Mouse (Mus musculus): ENCODE measurements around the gene Cops7b. TPM values are rescaled to one million over a fixed set of nuclear protein-coding genes. Genes with fewer than 3 reads are reported as not detected.
"Not testable (repeated sequence)": the region's sequence is repeated elsewhere in the genome, so short reads cannot be mapped to it uniquely, and the experiment has no call there.

The Cops7b gene
- 10.0 and 15.0 TPM in 2 replicates for total RNA-seq (2017)

DNA sequence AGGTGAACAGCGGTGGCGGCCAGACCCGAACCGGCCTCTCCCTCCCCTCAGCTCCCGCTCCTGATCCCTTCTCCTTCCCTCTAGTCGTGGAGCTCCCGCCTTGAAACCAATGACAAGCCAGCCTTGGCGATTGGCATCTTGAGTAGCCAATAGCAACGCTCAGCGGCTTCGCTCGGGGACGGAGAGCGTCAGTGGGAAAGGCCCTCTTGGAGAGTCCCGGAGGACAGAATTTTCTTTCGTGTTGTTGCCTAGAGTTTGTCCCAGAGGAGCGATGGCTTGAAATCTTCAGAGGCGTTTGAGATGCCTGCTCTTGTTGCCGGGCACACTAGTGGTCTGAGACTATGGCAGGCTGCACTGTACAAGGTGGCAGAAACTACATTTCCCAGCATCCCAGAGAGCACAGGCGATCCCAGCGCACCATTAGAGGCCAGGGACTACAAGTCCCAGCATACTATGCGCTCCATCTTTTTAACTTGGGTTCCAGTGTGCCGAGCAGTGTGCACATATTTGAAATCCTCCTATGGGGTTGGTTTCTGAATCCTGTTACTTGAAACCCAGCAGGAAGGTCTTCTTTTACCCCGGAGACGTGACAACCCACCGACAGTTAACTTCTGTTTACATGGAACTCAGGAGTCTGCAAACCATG, at the start of gene Cops7b, which contains the start of gene Pde6d:
TSS of gene Cops7b (plus strand) at position 454 of the 646 bp plus-strand sequence.
TSS of gene Pde6d (minus strand) at position 179 of the 646 bp plus-strand sequence.
- ATAC-seq (replicated peaks in 1 of 2; ENCODE audit: insufficient read depth in 1 of 2, low FRiP score in 2 of 2, low TSS enrichment in 1 of 2, low read depth in 1 of 2, poor library complexity in 2 of 2, severe bottlenecking in 2 of 2): peak; percentile 96 to 97

DNA sequence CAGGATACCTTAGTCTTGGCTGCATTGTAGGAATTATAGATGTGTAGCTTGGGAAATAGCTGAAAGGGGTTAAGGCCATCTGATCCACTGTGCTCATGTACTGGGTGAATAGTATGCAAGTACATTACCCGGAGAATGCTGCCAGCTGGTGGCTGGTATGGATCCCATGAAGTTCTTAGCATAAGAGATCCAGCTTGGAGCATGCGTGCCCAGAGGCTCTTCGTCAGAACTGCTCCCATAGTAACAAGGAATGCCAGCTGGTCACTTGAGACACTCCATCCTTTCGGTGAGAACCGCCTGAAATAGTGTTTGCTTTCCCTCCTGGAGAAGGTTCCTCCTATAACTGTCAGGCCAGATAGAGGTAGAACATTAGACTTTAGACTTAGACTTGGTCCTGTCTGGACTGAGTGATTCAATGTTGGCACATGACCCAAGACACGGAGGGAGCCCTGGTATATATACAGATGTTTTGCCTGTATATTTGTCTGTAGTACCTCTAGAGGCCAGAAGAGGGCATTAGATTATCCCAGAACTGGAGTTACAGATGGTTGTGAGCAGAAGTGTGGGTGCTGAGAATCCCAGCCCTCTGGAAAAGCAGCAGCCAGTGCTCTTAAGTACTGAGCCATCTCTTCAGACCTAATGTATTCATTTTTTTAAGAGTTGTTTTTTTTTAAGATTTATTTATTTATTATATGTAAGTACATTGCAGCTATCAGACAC, 49.1 kb upstream of the Cops7b start:
- ATAC-seq (replicated peaks in 1 of 2; ENCODE audit: insufficient read depth in 1 of 2, low FRiP score in 2 of 2, low TSS enrichment in 1 of 2, low read depth in 1 of 2, poor library complexity in 2 of 2, severe bottlenecking in 2 of 2): no peak

DNA sequence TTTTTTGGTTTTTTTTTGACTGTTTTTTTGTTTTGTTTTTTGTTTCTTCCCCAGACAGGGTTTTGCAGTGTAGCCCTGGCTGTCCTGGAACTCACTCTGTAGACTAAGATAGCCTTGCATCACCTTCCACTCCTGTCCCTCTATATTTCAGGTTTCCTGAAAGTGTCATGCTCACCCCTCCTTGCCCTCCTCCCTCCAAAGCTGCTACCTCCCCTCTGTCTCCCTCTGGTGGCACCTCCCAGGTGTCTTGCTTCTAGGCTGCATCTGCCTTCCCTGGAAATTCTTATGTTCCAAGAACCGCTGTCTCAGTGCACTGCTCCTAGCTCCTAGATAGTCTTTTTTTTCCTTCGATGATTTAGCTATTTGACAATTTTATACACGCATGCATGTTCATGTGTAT, 44.3 kb upstream of the Cops7b start:
- peak; percentile 22 to 44; a peak in 1 of 4 replicates for ATAC-seq (replicated peaks in 1 of 2; ENCODE audit: insufficient read depth in 1 of 2, low FRiP score in 2 of 2, low TSS enrichment in 1 of 2, low read depth in 1 of 2, poor library complexity in 2 of 2, severe bottlenecking in 2 of 2)

DNA sequence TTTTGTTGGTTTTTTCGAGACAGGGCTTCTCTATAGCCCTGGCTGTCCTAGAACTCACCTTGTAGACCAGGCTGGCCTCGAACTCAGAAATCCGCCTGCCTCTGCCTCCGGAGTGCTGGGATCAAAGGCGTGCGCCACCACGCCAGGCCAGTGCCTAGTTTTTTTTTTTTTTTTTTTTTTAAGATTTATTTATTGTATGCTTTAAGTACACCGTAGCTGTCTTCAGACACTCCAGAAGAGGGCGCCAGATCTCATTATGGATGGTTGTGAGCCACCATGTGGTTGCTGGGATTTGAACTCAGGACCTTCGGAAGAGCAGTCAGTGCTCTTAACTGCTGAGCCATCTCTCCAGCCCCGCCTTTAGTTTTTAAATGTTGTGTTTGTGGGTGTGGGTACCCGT, 43.1 kb upstream of the Cops7b start:
- not testable (repeated sequence) for ATAC-seq (replicated peaks in 1 of 2; ENCODE audit: insufficient read depth in 1 of 2, low FRiP score in 2 of 2, low TSS enrichment in 1 of 2, low read depth in 1 of 2, poor library complexity in 2 of 2, severe bottlenecking in 2 of 2)

DNA sequence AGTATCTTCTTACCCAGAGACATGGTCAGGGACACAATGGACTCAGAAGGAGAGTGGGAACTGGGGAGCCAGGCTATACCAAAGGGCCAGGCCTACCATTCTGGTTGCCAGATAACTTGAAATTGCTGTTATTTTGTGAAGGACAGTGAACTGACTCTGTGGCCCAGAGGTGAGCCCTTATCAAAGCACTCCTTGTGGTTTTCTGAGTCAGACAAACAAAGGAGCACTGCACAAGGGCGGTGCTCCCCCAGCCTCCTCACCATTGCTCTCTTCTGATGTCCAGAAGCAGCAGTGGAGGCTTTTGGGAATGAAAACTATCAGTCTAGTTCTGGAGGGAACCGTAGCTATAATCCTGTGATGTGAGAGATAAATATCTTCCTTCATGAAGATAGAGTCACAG, 40.1 kb upstream of the Cops7b start:
- no peak for ATAC-seq (replicated peaks in 1 of 2; ENCODE audit: insufficient read depth in 1 of 2, low FRiP score in 2 of 2, low TSS enrichment in 1 of 2, low read depth in 1 of 2, poor library complexity in 2 of 2, severe bottlenecking in 2 of 2)

DNA sequence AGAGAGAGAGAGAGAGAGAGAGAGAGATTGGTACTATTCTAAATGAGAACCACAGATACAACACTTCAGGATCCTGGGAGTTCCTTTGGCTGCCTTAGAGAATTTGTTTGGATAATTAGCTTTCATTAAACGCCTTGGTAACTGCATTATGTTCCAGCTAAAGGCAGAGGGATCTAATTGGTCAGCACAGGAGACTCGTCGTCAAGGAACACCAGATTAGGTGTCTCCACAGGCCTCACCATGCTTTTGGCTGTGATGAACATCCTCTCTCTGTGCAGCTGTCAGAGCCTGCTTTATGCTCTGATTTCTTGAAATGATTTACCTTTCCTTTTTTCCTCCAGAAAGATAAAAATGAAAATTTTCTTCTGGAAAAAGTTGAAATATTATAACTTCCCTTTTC, 35.9 kb upstream of the Cops7b start:
- no peak for ATAC-seq (replicated peaks in 1 of 2; ENCODE audit: insufficient read depth in 1 of 2, low FRiP score in 2 of 2, low TSS enrichment in 1 of 2, low read depth in 1 of 2, poor library complexity in 2 of 2, severe bottlenecking in 2 of 2)

DNA sequence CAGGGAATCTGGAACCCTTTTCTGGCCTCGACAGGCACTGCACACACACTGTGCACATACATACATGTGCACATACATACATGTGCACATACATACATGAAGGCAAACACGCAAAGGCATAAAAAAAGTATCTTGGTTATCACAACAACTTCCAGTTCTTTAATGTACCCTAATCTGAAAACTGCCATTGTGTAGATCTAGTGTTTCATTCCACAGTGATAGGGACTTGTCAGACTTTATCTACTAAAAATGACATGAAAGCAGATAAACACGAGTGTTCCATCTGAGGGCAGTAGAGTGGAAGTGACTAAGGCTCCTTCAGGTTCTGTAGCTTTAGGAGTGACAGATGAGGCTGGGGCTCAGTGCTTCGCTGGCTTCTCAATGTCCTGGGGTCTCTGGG, 31.4 kb upstream of the Cops7b start:
- ATAC-seq (replicated peaks in 1 of 2; ENCODE audit: insufficient read depth in 1 of 2, low FRiP score in 2 of 2, low TSS enrichment in 1 of 2, low read depth in 1 of 2, poor library complexity in 2 of 2, severe bottlenecking in 2 of 2): no peak

DNA sequence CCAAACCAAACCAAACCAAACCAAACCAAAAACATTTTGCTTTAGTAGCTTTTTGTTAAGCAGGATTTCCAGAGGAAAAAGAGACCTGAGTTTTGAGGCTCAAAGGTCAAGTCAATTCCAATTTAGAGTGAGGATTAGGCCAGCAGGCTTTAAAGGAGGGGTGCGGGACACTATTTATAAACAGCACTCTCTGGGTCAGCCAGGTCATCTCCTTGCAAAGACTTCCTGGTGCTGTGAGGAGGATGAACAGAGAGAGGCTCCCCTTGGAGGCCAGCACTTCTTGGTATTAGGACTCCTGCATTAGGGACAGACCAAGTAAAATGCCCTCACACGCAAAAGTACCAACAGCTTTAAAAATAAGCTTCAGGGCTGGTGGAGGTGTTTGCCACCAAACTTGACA, 30.8 kb upstream of the Cops7b start:
- no peak for ATAC-seq (replicated peaks in 1 of 2; ENCODE audit: insufficient read depth in 1 of 2, low FRiP score in 2 of 2, low TSS enrichment in 1 of 2, low read depth in 1 of 2, poor library complexity in 2 of 2, severe bottlenecking in 2 of 2)

DNA sequence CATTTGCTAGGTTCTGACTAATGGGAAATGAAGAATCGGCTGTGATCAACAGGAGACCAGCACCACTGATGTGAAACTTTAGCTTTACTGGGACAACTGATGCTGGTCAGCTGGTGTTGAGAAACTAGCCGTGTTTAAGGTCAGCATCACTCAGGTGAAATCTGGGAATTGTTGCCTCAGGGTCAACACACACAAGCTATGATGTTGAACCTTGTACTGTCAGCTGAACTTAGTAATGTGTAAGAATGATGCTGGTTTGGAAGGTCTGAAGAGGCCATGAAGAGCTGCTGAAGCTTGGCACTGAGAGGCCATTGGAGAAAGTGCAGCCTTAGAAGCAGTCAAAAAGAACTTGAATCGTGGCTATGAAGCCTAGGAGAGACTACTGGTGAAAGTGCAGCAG, 27.0 kb upstream of the Cops7b start:
- ATAC-seq (replicated peaks in 1 of 2; ENCODE audit: insufficient read depth in 1 of 2, low FRiP score in 2 of 2, low TSS enrichment in 1 of 2, low read depth in 1 of 2, poor library complexity in 2 of 2, severe bottlenecking in 2 of 2): no peak

DNA sequence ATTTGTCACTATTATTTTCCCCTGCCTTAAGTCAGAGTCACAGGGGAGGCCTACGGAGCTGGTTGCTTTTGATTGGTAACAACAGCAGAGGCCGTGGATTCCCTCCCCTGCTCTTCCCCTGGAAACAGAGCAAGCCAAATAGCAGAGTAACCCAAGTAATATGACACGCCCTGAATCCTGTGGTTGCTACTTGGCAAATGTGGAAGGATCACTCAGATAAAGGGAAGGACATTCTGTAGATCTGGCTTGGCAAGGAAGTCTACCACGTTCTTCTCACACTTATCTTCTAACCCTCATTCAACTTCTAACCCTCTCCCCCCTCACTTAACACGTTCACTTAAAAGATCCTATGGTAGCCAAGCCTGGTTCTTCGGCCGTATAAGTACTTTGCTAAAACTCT, 24.8 kb upstream of the Cops7b start:
- ATAC-seq (replicated peaks in 1 of 2; ENCODE audit: insufficient read depth in 1 of 2, low FRiP score in 2 of 2, low TSS enrichment in 1 of 2, low read depth in 1 of 2, poor library complexity in 2 of 2, severe bottlenecking in 2 of 2): peak in 1 of 2 experiments; percentile 29; a peak in 2 of 4 replicates

DNA sequence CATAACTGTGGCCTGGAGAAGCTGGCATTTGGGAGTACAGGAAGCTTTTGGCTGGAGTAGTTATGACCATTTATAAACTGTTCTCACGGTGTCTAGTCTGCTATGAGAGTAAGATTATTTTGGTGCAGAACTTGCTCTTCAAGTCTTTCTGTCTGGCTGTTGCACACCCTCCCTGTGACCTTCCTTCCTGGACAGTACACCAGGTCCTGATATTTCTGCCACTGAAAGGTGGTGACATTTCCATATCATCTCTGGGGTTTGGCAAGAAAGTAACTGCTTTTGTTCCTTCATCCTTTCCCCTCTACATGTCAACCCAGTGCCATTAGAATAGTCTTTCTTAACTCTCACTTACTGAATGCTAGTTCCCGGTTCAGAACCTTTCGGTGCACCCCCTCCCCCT, 23.5 kb upstream of the Cops7b start:
- ATAC-seq (replicated peaks in 1 of 2; ENCODE audit: insufficient read depth in 1 of 2, low FRiP score in 2 of 2, low TSS enrichment in 1 of 2, low read depth in 1 of 2, poor library complexity in 2 of 2, severe bottlenecking in 2 of 2): no peak

DNA sequence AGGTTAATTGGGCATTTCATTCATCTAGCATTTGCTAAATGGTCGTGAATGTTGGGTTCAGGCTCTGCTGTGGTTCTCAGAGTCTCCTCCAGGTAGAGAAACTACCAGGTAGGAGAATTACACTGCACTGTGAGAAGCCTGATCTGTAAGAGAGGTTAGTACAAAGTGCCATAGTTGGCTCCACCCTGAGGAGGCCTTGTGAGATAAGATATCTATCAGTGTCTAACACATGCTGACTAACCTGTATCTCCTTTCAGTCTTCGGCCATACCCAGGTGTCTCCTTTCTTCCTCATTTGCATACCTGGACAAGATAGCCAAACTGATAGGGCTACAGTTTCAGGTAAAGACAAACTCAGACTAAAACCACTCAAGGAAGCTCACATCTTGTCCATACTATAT, 20.0 kb upstream of the Cops7b start:
- no peak for ATAC-seq (replicated peaks in 1 of 2; ENCODE audit: insufficient read depth in 1 of 2, low FRiP score in 2 of 2, low TSS enrichment in 1 of 2, low read depth in 1 of 2, poor library complexity in 2 of 2, severe bottlenecking in 2 of 2)

DNA sequence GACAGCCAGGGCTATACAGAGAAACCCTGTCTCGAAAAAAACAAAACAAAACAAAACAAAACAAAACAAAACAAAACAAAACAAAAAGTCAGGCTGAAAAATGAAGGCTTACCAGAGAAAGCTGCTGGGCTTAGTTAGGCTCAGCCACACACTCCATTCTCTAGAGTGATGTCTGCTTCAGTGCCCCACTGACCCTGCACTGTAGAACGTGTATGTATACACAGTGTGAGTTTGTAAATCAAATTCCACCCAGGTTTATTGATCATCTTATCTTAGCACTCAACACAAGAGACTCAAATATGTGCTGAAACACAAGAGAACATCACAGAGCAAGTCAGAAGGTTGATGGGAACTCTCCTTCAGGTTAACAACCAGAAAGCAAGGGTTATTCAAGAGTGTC, 14.3 kb upstream of the Cops7b start:
- ATAC-seq (replicated peaks in 1 of 2; ENCODE audit: insufficient read depth in 1 of 2, low FRiP score in 2 of 2, low TSS enrichment in 1 of 2, low read depth in 1 of 2, poor library complexity in 2 of 2, severe bottlenecking in 2 of 2): no peak

DNA sequence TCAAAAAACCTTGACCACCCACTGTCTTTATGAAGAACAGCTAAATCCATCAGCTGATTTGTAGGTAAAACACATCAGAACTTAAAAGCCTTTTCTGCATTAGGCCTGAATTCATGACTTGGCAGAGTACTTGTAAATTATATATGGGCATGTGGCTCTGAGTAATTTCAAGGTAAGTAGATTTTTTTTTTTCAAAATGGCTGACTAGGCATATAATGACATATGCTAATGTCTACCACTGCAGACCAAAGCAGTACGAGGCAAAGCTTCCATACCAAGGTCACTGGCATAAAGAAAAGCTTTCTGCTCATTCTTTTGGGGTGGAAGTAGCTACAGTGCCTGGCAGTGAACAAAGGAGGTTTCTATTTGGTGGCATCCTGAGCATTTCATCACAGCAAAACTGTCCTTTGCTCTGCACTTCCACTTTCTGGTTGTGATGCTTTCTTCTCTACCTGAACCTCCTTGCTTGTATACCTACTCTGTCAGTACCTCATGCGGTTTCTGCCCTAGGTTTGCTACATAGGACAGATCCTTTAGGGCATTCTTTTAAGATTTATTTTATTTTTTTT, 13.3 kb upstream of the Cops7b start:
- no peak for ATAC-seq (replicated peaks in 1 of 2; ENCODE audit: insufficient read depth in 1 of 2, low FRiP score in 2 of 2, low TSS enrichment in 1 of 2, low read depth in 1 of 2, poor library complexity in 2 of 2, severe bottlenecking in 2 of 2)

DNA sequence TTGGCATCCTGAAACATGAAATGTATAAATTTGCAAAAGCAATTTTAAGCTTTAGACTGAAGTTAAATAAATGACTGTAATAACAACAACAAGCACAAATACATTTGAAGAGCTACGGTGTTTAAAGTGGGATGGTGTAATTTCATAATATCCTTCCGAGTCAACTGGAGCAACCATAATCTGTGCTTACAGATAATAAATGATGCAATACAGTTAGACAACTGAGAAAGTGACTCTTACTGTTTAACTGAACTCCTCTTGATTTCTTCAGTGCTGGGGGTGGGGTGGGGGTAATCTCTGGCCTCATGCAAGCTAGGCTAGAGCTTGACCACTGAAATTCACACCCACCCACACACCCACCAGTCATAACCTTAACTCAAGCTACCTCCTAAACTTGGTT, 11.3 kb upstream of the Cops7b start:
- no peak; a peak in 1 of 4 replicates for ATAC-seq (replicated peaks in 1 of 2; ENCODE audit: insufficient read depth in 1 of 2, low FRiP score in 2 of 2, low TSS enrichment in 1 of 2, low read depth in 1 of 2, poor library complexity in 2 of 2, severe bottlenecking in 2 of 2)

DNA sequence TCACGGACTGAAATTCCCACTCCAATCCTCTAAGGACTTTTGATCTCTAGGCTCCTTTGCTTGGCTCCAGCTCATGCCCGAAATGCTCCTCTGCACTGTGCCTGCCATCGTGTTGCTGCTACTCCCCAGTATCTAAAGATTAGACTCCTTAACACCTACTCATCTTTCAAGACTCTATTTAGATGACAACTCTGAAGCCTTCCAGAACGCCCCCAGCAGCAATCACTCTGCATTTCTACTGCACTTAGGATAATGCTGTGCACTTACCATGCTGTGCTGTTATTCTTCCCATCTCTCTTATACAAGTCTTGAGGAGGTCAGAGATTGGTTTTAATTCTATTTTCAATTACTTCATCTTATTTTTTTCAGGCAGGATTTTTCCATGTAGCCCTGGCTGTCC, 10.8 kb upstream of the Cops7b start:
- ATAC-seq (replicated peaks in 1 of 2; ENCODE audit: insufficient read depth in 1 of 2, low FRiP score in 2 of 2, low TSS enrichment in 1 of 2, low read depth in 1 of 2, poor library complexity in 2 of 2, severe bottlenecking in 2 of 2): no peak

DNA sequence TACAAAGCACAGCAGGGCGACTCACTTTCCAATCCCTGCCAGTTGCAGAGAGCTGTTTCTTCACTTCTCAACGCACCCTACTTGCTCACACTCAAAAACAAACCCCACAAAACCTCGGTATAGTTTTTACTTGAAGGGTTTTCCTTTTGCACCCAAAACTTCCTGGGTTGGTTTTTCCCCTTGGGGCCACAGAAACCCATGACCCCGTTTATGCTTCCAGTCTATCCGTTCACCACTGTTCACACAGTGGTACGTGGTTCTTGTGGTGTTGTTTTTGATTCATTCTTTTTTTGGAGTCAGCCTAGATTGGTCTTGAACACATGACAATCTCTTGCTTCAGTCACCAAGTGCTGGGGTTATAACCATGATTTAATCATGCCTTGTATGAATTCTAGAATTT, 2.3 kb upstream of the Cops7b start:
- ATAC-seq (replicated peaks in 1 of 2; ENCODE audit: insufficient read depth in 1 of 2, low FRiP score in 2 of 2, low TSS enrichment in 1 of 2, low read depth in 1 of 2, poor library complexity in 2 of 2, severe bottlenecking in 2 of 2): no peak

DNA sequence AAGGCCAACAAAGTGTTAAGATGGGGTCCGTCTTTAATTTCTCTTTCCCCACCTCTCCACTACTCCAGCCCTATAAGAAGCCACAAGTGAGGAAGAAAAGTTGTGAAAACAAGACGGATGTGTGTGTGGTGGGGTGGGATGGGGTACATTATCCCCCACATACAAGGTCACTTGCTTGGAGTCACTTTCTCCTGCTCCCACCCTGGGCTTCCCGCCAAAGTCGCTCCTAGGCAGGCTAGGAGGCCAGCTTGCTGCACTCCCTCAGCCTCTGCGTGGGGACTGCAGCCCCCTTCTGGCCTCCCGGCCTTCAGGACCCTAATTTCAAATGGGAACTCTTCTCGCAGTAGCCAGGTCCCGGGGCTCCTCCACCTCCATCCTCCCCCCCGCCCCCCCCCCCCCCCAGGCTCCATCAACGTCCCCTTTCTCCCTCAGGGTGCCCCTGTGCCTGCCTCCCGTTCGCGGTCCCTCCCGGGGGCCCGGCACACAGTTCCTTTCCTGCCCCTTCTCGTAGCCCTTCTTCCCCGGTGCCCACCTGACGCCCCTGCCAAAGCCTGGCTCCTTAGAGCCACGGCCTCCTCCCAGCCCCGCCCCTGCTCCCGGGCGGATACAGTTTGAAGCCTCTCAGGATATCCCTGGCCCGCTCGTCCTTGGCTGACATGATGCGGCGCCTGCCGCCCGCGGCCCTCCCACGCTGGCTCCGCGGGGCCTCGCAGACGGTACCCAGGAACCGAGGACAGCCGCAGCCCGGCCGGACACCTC, 833 bp upstream of the Cops7b start:
- no peak; a peak in 1 of 4 replicates for ATAC-seq (replicated peaks in 1 of 2; ENCODE audit: insufficient read depth in 1 of 2, low FRiP score in 2 of 2, low TSS enrichment in 1 of 2, low read depth in 1 of 2, poor library complexity in 2 of 2, severe bottlenecking in 2 of 2)

Data from hematopoietic stem cell, adult 5-6 weeks (primary cell).